Mouse (Mus musculus) ES-Bruce4 (cell line): ENCODE measurements at regions not wholly inside any gene's neighbourhood (a gene's known extent, or its start where the extent isn't known, plus 50 kb on each side); places are given as distances from the start of the nearest gene placed in this dataset.

Source experiments
- H3K27ac ChIP-seq: 2 replicates; pipeline ENCODE4 v1.5.1; 2012; ENCODE audit warnings: low read length, inconsistent platforms; ENCODE audit not compliant: insufficient read depth
- H3K27me3 ChIP-seq: 2 replicates; pipeline ENCODE4 v1.6.1; 2012; ENCODE audit warnings: mild to moderate bottlenecking, low read length, inconsistent platforms; ENCODE audit not compliant: control insufficient read depth, poor library complexity, insufficient read depth, severe bottlenecking
- H3K36me3 ChIP-seq: 2 replicates; pipeline ENCODE4 v1.6.1; 2012; ENCODE audit warnings: inconsistent platforms, mild to moderate bottlenecking, low read length, moderate library complexity; ENCODE audit not compliant: control insufficient read depth, poor library complexity, insufficient read depth, severe bottlenecking
- H3K4me1 ChIP-seq: one replicate; pipeline ENCODE4 v1.8.1; 2011; ENCODE audit warnings: low read length; ENCODE audit not compliant: control insufficient read depth, insufficient read depth
- H3K4me3 ChIP-seq: 2 replicates; pipeline ENCODE4 v1.5.1; 2011; ENCODE audit warnings: low read depth, mild to moderate bottlenecking, low read length
- H3K9ac ChIP-seq: 2 replicates; pipeline ENCODE4 v1.6.1; 2012; ENCODE audit warnings: low read depth, mild to moderate bottlenecking, inconsistent platforms; ENCODE audit not compliant: poor library complexity, severe bottlenecking
- H3K9me3 ChIP-seq: replicated peaks from 2 replicates; pipeline ENCODE4 v1.6.1; 2012; ENCODE audit warnings: mild to moderate bottlenecking, low read length, inconsistent platforms; ENCODE audit not compliant: control insufficient read depth, poor library complexity, insufficient read depth, severe bottlenecking
- CTCF ChIP-seq: IDR thresholded peaks from one replicate; pipeline ENCODE4 v1.8.1; 2011; ENCODE audit warnings: low read depth, low read length
- EP300 ChIP-seq: IDR thresholded peaks from 2 replicates; pipeline ENCODE4 v1.6.1; 2011; ENCODE audit warnings: low read depth, low read length; ENCODE audit not compliant: insufficient read depth
- POLR2A ChIP-seq: IDR thresholded peaks from one replicate; pipeline ENCODE4 v1.8.1; 2011; ENCODE audit warnings: low read length; ENCODE audit not compliant: insufficient read depth

GRCm38 (mm10) chr12:79997201-79997600 is 115.6 kb downstream of the Zfp36l1 start:
- Histone ChIP-seq H3K27ac (no peak overlapping the region), H3K4me1 (peaks cover 6% of the 10 kb centered on the region), H3K4me3 (no peak overlapping the region), H3K9ac (no peak overlapping the region), H3K27me3 (no peaks in the 10 kb centered on the region), H3K9me3 (no peaks in the 10 kb centered on the region), H3K36me3 (no peaks in the 10 kb centered on the region)
- TF ChIP-seq CTCF (no peak), EP300 (no peak), POLR2A (no peak)

GRCm38 (mm10) chr12:79995521-79996094 is 117.2 kb downstream of the Zfp36l1 start:
- no peak overlapping the region for H3K9ac ChIP-seq

GRCm38 (mm10) chr12:79993821-79994571 is 118.8 kb downstream of the Zfp36l1 start:
- Histone ChIP-seq H3K27me3 (no peaks in the 10 kb centered on the region), H3K27ac (no peak overlapping the region), H3K36me3 (no peaks in the 10 kb centered on the region), H3K9ac (no peak overlapping the region), H3K4me3 (no peak overlapping the region), H3K9me3 (no peaks in the 10 kb centered on the region), H3K4me1 (peaks cover 6% of the 10 kb centered on the region)
- TF ChIP-seq CTCF: no peak
- TF ChIP-seq EP300: no peak
- TF ChIP-seq POLR2A: no peak

More at GRCm38 (mm10) chr12:79995521-79996094, 117.2 kb downstream of the Zfp36l1 start:
- TF ChIP-seq EP300: no peak
- no peak for TF ChIP-seq CTCF
- TF ChIP-seq POLR2A: no peak
- H3K36me3 ChIP-seq: no peaks in the 10 kb centered on the region
- H3K27ac ChIP-seq: no peak overlapping the region
- no peak overlapping the region for H3K4me3 ChIP-seq
- no peaks in the 10 kb centered on the region for H3K9me3 ChIP-seq
- no peaks in the 10 kb centered on the region for H3K27me3 ChIP-seq
- peaks cover 6% of the 10 kb centered on the region for H3K4me1 ChIP-seq

- H3K27ac ChIP-seq: no peak overlapping the region
- no peak overlapping the region for H3K4me3 ChIP-seq
- H3K4me1 ChIP-seq: peaks cover 6% of the 10 kb centered on the region
- H3K27me3 ChIP-seq: no peaks in the 10 kb centered on the region
- H3K9ac ChIP-seq: no peak overlapping the region
- no peaks in the 10 kb centered on the region for H3K36me3 ChIP-seq
- H3K9me3 ChIP-seq: no peaks in the 10 kb centered on the region
- TF ChIP-seq EP300 (no peak), CTCF (no peak), POLR2A (no peak)
These were observed 121.5 kb downstream of the Zfp36l1 start for GRCm38 (mm10) chr12:79991279-79991678.

GRCm38 (mm10) chr12:79990751-79991150 is 122.1 kb downstream of the Zfp36l1 start:
- H3K36me3 ChIP-seq: no peaks in the 10 kb centered on the region
- TF ChIP-seq POLR2A: no peak
- TF ChIP-seq EP300: no peak
- no peak for TF ChIP-seq CTCF
- H3K9me3 ChIP-seq: no peaks in the 10 kb centered on the region
- no peak overlapping the region for H3K4me3 ChIP-seq
- H3K27me3 ChIP-seq: no peaks in the 10 kb centered on the region
- H3K4me1 ChIP-seq: peaks cover 4% of the 10 kb centered on the region
- H3K27ac ChIP-seq: no peak overlapping the region
- H3K9ac ChIP-seq: no peak overlapping the region

- Histone ChIP-seq H3K9ac (no peak overlapping the region), H3K27me3 (no peaks in the 10 kb centered on the region), H3K27ac (no peak overlapping the region), H3K9me3 (no peaks in the 10 kb centered on the region), H3K4me3 (no peak overlapping the region), H3K36me3 (no peaks in the 10 kb centered on the region), H3K4me1 (peaks cover 2% of the 10 kb centered on the region)
- TF ChIP-seq POLR2A: no peak
These were observed 123.2 kb downstream of the Zfp36l1 start for GRCm38 (mm10) chr12:79989582-79990110.
